Mouse (Mus musculus): Measurements from ENCODE around the gene Gsk3b.
"Not testable (repeated sequence)": the region's sequence is repeated elsewhere in the genome, so short reads cannot be mapped to it uniquely, and the experiment has no call there.

The Gsk3b gene

DNA sequence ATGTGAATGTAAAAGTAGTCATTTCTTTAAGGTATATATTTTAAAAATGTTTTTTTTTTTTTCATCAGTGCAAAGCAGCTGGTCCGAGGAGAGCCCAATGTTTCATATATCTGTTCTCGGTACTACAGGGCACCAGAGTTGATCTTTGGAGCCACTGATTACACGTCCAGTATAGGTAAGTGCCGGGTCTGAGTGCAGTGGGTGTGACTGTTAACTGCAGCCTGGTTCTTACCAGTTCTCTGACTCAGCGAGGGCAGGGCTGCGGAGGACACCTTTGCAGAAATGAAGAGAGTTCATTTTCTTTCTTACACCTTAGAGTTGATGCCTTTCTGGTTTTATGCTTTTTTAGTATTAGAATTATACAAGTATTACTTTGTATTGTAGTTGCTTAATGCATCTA lies 102.7 kb downstream of the Gsk3b start:
- no peak for DNase-seq

DNA sequence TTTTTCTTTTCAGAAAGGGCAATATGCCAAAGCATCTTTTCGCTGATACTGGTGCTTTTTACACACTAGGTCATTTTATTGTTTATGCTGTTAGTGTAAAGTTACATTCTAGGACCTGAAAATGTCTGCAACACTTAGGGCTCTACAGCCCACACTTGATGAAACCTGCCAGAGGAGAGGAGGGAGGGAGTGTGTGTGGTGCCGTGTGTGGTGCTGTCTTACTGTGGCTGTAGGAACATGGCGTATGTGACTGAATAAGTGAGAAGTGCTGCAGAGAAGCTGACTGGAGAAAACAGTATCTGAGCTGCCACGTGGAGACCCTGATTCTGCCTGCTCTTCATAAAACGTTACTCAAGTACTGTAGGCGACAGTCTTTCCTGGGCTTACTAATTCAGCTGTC lies 103.8 kb downstream of the Gsk3b start:
- no peak for DNase-seq

DNA sequence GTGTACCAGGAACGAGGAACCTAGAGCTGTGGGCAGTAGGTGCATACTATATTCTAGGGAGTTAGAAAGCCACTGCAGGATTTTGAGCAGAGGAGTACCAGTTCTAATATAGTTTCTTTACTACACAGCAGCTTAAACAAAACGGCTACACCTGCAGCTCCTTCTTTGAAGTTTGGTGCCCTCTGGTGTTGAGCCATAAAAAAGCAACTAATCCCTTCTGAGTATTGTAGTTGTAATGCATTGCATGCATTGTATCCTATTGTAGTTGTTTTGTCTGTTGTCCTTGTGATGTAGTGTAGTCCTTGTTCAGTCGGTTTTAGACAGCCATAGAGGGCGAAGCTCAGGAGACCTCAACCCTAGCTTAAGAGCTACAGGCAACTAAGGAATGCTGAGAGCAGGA lies 108.5 kb downstream of the Gsk3b start:
- DNase-seq = peak; percentile 83

DNA sequence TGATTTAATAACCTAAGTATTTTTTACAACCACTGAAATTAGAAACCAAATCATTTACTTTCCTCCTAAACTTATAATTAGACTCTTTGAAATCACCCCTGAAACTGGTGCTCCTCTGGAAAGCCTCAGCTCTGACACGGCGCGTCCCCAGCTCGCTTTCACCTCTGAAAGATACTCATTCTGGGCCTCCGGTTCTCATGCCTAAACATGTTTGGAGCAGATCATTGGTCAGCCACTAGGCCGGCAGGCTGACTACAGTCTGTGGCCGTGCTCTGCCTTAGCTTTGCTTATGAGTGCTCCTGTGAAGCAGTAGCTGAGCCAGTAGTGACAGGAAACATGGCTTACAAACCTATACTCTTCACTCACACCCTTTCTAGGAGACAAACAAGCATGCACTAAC lies 116.5 kb downstream of the Gsk3b start:
- no peak for DNase-seq

DNA sequence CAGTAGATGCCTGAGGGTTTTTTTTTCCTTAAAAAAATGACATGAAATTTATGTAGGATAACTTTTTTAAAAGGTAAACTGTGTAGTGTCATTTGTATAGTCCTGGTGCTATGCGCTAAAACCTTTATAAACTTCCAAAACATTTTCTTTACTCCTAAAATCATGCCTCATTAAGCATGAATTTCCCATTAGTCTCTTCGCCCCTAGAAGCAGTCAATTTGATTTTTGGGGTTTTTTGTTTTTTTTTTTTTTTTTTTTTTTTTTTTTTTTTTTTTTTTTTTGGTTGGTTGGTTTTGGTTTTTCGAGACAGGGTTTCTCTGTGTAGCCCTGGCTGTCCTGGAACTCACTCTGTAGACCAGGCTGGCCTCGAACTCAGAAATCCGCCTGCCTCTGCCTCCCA lies 133.7 kb downstream of the Gsk3b start:
- not testable (repeated sequence) for DNase-seq

DNA sequence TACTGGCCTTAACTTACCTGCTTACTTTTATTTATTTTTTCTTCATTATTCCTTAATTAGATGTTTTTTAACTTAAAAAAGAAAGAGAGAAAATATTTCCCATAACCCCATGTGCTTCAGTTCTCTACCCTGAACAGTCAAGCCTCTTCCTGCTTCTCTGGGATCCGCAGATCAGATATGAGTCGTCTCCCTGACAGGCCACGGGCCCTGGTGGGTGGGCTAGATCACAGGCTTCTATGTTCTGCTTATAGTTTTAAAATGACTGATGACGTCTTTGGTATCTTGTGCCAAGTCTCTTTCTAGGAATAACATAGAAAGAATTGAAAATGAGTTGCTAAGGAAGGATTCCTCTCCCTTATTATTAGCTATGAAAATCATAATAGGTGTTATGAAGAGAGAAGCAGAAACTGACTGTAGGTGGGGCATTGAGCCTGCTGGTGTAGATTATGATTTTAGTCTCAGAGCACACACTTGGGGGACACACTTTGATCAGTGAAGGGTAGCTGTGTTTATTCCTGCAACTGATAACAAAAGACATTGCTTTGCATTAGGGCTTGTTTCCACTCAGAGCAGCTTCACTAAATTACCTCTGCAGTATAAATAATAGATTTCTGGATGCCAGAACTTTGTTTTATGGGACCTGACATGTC lies 148.3 kb downstream of the Gsk3b start:
- DNase-seq = no peak

DNA sequence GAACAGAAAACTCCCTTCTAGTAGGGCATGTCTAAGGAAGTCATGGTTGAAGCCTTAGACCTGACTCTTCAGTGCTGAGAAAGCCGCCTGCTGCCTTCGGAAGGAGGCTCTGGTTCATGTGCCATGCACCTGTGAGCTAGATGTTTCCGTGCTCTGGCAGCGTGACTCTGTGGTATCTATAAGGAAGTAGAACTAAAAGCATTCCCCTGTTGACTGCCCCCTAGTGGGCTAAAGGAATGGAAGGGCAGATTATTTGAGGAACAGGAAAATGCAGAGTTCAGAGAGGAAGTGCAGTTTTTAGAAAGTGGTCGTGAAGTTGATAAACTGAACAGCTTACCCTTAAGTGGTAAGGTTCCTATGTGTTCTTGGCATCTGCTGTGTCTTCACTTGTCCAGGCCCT lies 150.9 kb downstream of the Gsk3b start:
- peak; percentile 79 for DNase-seq

DNA sequence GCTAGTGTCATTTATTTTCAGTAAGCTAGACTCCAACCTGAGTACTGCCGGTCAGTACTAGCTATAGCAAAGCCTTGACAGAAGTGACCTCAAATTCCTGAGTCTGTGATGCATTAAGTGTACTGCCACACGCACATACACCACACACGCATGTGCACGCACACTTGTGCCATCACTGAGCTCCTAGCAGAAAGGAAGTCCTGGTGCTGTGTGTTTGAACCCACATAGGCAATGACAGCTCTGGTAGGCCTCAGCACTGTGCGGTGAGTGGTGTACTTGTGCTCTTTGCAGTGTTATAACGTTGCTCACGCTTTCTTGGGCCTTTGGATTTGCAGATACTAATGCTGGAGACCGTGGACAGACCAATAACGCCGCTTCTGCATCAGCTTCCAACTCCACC lies 151.4 kb downstream of the Gsk3b start:
- no peak for DNase-seq

DNA sequence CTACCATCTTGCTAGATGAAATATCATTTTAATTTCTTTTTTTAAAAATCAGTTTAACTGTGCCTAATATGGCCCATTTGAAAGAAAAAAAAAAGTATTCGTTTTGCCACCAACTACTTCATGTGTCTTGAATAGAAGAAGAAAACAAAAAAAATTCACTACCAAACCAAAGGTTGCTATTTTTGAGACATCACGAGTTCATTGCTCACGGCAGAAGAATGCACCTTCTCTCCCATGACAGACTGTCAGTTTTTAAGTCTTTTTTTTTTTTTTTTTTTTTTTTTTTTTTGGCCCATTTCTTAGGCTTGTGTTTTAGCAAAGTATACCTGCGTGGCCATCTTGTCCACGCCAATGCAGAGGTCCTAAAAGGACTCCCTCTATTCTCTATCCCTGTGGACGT lies 155.3 kb downstream of the Gsk3b start:
- DNase-seq = no peak

DNA sequence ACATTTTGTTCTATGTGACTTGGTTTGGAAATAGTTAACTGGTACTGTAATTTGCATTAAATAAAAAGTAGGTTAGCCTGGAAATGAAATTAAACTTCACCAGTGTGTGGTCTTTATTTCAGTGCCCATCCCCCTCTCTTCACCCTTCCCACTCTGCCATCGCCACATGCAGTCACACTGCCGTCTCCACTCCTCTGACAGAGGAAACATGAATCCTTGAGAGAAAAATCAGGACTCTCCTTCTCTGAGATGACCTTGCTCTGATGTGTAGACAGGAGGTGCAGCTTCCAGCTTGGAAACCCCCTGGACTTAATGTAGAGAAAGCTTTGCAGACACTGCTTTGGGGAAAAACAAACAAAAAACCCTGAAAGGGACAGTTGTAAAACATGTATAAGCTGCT lies 156.6 kb downstream of the Gsk3b start:
- DNase-seq = no peak

DNA sequence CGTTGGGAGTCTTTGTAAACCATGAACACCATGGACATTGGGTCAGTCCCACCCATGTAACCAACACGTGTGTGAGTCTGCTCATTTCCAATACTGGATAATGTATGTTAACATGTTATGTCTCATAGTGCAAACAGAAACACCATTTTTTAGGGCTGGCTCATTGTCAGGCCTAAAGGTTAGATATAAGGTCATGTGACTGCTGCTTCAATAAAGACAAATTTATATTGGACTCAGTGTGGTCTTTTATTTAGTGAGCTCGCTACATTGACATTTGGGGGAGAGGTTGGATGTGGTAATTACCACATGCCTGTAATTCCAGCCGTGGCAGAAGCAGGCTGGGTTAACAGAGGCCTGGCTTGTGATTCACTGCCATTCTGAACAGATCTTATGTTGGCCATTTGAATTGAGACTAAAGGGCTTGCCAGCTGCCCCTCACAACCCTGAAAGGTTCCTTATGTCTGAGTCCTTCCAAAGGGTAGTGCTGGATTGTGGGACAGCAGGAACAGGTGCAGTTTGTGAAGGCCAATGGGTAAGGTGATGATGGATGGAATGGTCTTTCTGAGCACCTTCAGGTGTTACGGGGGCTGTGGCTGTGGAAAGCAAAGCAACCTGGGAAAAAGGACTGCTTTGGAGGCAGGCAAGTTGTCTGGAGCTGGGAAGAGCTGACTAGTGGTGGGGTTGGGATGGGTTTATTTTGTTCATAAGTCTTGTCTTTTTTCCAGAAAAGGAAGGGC lies 157.2 kb downstream of the Gsk3b start:
- no peak for DNase-seq

DNA sequence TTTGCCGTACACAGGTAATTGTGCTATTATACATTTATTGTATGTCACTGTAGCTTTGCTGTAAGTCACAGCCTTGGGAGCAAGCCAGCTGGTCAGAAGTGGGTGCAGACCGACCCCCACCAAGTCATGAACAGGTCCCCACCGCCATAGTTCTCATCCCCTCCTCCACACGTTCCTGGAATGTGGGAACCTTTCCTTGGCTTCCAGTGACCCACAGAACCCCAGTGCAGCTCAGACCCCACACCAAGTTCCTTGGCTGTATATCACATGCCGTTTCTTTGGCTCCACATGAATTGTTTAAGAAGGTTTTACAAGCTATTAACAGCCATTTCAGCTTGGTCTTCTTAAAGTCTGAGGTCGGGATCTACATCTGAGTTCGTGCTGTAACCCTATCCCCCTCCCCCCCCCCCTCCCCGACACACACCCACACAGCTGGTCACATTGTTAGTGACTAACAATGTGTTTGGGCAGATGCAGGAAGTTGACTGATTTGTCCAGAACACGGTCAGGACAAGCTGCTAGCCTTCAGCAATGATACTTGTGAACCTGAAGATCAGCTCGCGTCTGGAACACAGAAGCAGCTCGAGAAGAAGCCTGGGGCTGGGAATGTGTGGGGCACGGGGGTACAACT lies 159.6 kb downstream of the Gsk3b start:
- DNase-seq = no peak

DNA sequence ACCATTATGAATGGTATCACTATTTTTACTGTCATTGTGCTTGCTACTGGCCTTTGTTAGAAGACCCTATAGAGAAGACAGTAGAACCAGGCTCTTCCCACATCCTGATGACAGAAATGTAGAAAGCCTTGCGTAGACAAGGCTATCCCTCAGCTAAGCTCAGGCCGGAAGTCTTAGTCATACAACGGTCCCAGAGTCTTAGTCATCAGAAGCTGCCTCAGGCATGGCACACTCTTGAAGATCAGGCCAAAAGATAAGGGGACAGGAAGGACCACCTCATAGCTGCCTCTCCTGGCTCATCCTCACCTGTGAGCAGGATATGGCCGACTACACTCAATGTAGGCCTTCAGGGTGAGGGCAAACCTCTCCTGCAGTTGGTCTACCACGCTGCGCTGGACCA lies 161.7 kb downstream of the Gsk3b start:
- DNase-seq = no peak

DNA sequence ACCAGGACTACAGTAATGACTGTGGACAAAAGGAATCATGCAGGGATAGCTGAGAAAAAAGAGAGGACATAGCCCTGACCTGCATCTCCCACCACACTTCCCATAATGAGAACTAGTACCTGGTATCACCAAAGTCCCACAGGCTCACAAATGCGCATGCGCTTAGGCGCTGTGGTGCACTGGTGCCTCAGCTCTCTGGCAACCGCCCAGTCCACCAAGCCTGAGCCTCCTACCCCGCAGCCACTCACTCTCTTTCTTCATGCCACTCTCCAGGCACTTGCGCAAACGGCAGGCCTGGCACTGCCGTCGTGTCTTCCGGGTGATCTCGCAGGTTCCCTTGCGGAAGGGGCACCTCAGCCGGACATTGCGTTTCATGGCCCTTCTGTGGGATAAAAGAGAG lies 165.2 kb downstream of the Gsk3b start:
- no peak for DNase-seq

DNA sequence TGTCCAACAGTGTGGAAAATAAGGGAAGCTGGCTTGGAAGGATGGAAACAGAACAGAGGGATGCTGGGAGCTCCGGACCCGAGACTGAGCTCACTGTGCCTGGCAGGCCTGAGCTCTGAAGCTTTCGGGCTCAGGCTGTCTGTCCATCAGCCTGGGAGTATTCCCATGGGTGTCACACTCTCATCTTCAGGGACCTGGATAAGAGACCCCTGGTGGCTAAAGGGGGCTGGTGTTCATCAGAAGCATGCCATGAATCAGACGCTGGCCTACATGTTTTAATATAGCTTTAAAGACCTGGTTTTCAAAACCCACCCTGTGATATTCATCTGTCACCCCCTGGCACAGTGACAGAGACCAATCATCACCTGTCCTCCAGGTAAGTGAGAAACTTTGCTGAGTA lies 166.3 kb downstream of the Gsk3b start:
- DNase-seq = no peak

DNA sequence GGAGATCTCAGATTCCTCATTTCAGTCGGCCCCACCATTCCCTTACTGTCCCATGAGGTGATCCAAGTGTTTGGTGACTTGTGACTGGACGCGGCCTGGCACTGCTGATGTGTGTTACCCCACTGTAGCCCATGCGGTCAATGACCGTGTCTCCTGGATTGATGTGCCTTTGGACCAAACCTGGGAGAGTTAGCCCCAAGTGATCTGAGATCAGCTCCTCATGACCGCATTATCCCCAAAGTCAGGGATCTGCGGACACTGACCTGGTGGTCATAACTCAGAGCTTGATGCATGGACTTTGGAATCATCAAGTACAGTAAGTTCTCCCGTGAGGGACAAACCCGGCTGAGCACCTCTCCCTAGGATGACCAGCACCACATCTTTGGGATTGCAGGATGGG lies 167.1 kb downstream of the Gsk3b start:
- no peak for DNase-seq

DNA sequence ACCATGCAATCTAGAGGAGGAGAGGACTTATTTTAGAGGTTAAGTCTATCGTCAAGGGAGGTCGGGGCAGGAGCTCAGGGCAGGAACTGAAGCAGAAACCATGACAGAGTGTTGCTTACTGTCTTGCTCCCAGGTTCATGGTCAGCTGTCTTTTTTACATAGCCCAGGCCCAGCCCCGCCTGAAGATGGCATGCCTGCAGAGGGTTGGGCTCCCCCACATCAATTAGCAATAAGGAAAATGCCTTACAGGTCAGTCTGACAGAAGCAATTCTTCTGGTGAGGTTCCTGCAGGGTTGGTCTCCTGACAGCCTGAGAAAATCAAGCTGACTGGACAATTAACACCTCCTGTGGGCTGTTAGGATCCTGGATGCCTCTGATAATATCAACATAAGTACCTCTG lies 182.8 kb downstream of the Gsk3b start:
- DNase-seq = no peak

DNA sequence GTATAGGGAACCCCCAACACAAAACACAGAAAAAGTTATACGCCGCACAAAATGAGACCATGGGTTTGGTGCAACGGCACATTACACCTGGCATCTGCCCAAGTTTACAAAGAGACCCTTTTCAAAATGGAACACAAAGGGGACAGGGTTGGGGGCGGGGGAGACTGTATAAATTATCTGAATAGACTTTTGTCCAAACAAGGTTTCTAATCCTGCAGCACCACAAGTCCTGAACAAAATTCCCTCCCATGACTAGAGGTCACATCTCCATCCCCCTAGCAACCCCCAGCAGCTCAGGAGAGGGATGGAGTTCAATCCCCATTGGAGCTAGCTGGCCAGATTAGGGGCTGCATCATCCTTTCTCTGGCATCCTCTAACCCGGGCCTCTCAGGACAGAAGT lies 183.7 kb downstream of the Gsk3b start:
- DNase-seq = no peak

DNA sequence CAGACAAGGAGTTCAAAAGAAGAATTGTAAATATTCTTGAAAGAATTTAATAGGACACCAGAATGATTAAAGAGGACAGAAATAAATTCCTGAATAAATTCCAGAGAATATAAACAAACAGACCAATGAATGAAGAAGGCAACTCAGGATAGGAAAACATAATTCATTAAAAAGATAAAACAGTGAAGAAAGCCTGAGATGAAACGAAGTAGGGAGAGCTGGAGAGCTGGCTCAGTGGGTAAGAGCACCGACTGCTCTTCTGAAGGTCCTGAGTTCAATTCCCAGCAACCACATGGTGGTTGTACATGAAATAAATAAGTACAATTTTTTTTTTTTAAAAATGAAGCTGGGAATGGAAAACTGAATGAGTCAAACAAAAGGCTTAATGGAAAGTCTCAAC lies 185.9 kb downstream of the Gsk3b start:
- no peak for DNase-seq

DNA sequence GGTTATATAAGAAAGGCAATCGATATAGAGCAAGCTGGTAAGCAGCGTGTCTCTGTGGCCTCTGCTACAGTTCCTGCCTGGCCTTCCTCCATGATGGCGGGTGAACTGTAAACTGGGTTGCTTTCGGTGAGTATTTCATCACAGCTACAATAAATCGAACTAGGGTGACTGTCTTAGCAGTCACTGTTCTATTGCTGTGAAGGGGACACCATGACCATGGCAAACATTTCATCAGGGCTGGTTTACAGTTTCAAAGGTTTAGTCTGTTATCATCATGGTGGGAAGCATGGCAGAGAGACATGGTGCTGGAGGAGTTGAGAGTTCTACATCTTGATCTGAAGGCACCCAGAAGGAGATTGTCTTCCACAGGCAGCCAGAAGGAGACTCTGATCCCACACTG lies 191.0 kb downstream of the Gsk3b start:
- DNase-seq = no peak

DNA sequence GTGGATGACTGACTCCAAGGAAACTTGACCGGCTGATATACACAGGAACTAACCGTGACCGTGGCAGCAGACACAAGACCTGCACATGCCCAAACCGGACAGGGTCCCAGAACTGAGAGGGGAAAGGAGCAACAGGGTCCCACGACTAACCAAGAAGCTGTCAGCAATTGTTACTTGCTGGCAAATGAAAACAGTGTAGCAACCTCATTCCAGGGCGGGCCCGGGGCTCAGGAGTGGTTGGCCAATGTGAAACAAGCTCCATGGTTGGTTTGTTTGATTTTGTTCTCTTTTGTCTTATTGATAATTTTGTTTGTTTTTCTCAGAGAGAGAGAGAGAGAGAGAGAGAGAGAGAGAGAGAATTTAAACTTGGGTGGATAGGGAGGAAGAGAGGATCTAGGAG lies 192.2 kb downstream of the Gsk3b start:
- no peak for DNase-seq

DNA sequence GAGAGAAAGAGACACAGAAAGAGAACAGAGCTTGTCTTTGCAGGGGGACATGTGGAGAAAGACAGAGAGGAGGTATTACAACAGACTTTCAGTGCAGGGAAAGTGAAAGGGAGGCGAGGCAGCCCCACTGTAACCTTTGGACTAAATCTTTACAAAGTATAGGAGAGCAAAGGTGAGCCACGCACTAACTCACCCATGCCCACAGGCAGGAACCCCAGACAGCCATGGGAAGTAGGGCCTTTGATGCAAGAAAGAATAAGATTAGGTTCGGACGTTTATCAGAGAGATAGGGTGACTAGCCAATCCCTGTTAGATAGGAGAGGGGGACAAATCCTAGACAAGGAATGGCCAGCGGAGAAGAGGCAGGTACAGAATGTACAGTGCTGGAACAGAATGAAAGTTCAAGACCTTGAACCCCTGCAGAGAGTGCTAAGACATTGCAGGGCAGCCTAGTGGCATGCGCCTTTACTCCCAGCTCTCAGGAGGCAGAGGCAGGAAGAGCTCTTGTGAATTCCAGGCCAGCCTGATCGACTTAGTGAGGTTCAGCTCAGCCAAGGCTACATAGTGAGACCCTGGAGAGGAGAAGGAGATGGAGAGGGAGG lies 193.9 kb downstream of the Gsk3b start:
- no peak for DNase-seq

DNA sequence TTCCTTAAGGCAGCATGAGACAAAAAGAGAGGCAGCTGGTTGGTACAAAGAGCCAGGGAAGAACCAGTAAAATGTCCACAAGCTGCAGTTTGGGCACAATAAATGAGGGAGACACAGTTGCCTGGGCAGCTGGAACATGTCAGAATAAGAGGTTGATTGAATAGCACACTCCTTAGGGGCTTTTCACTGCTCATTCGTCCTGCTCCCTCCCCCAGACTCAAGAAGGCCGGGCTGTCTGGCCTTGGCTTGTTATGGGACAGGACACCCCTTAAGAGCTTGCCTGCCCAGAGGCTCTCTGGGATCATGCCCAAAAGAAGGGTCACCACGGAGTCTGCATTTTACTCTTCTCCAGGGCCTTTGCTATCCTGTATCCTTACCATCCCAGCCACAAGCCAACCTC lies 194.5 kb downstream of the Gsk3b start:
- no peak for DNase-seq

DNA sequence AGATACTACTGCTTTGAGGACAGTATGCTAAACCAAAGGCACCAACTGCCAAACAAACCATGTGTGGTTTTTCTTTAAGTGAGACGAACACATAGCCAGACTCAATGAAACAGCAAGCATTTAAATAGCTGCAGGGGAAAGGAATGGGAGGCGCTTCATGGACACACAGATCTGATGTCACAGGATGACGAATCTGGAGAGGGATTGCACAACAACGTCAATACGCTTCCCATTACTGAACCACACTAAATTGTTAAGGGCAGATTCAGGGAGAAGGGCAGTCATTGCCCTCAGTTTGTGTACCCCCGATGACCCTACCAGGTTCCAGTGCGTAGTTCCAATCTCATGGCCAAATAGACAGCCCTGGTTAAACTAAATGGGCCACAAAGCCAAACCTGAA lies 197.0 kb downstream of the Gsk3b start:
- no peak for DNase-seq
